Mouse (Mus musculus) c-Kit-positive CD71-positive TER-119-positive erythroid progenitor cells, embryonic 14.5 days (primary cell): ENCODE results near the gene Trim12a.
"Not testable (repeated sequence)": the region's sequence is repeated elsewhere in the genome, so short reads cannot be mapped to it uniquely, and the experiment has no call there.

Experiments used
- DNase-seq: peaks from one replicate; pipeline ENCODE4 v3.0.0-alpha.2; 2013; ENCODE audit warnings: low spot score

Trim12a gene

GRCm38 (mm10) chr7:104315369-104316080 lies at the start of gene Trim12a:
Trim12a (minus strand) TSS chr7:104315466.
- DNase-seq, result not testable (repeated sequence)

- DNase-seq, result peak; percentile 13
Observed at GRCm38 (mm10) chr7:104353600-104353967, 38.3 kb upstream of the Trim12a start.

- DNase-seq, result peak; percentile 74
Observed at GRCm38 (mm10) chr7:104352717-104353599, 37.7 kb upstream of the Trim12a start, which contains the start of gene Trim12c. Trim12c (minus strand) TSS chr7:104353362.

DNA sequence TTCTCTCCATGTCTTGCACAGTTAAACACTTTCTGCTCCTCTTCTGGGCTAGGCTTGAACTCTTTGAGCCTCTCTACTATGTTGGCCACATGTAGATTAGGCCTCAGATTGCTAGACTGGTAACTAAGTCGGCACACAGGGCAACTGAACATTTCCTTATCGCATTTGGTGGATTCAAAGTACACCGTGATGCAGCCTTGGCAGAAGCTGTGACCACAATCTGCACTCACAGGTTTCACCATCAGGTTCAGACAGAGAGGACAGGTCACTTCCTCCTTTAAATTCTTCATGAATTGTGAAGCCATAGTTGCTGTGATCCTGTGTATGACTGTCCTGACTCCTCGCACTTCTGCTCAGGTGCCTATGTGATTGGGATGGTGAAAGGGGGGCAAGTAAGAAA lies 32.8 kb upstream of the Trim12a start:
- not testable (repeated sequence) for DNase-seq

DNA sequence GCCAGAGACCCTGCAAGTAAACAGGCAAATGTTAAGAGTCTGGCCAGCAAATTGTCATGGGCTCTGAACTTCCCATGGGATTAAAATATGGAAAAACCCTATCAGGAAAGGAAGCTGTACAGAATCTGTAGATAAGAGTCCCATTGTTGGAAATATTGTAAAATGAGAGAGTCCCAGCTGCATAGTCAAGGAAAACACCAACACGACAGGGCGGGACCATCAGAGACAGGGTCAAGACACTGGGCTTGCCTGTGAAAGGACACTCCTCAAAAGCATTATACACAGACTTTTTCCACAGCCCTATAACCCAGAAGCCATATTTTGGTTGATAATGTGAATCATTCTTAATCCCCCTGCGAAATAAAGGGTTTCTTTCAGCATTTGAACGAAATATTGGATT lies 25.5 kb upstream of the Trim12a start:
- not testable (repeated sequence) for DNase-seq

- DNase-seq, result not testable (repeated sequence)
Observed at GRCm38 (mm10) chr7:104335547-104335946, 20.3 kb upstream of the Trim12a start.

DNA sequence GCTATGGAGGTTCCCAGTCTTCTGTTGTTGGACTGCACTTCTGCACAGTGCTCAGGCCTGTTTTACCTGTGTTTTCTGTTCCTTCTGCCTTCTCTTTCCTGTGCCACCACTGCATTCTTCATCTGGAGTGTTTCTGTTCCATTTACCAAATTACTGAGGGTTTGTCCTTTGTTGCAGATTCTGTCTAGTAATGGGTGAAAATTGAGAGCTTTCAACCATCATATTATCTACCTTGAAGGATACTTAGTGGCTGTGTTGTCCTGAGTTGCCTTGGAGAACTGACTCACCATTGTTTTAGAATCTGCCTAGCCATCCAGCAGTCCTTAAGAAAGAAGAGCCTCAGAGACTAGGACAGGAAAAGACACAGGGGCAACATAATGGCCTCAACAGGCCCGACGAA lies 13.9 kb upstream of the Trim12a start, which contains the start of gene Trim34b:
TSS of gene Trim34b (plus strand) at position 301 of the 400 bp plus-strand sequence.
- DNase-seq, result not testable (repeated sequence)

- DNase-seq, result no peak
Observed at GRCm38 (mm10) chr7:104322028-104322427, 6.8 kb upstream of the Trim12a start.

DNA sequence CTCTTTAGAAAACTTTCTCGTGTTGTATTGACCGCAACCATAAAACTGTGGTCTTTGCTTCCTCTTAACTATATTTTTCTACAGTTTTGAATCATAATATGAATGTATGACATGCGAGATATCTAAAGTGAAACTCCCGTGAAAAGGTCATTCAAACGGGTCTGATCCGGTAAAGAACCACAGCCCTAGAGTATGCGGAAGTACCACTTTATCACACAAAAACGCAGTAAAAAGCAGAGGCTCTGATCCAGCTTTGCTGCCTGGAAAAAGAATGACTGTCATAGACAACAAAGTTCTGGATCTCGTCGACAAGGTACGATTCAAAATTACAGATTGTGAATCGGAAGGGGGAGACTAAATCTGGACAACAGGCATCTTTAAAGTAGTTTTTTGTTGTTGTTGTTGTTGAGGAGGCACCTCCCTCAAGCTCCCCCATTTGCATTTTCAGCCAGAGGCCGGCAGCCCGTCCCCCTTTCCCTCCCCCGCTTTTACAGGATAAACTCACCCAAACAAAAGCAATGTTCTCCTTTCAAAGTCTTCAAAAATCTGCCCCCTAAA lies 391 bp downstream of the Trim12a start:
- DNase-seq, result no peak

GRCm38 (mm10) chr7:104291638-104292400 lies 23.4 kb downstream of the Trim12a start:
- no peak for DNase-seq

- DNase-seq, result no peak
Observed at GRCm38 (mm10) chr7:104290641-104291040, 24.6 kb downstream of the Trim12a start.

- DNase-seq, result not testable (repeated sequence)
Observed at GRCm38 (mm10) chr7:104287576-104288443, 27.5 kb downstream of the Trim12a start, which contains the start of gene Trim5. Trim5 (minus strand) TSS chr7:104288094.

- DNase-seq, result not testable (repeated sequence)
Observed at GRCm38 (mm10) chr7:104279361-104279760, 35.9 kb downstream of the Trim12a start.

GRCm38 (mm10) chr7:104265335-104265734 lies 49.9 kb downstream of the Trim12a start:
- not testable (repeated sequence) for DNase-seq

GRCm38 (mm10) chr7:104260380-104260779 lies 54.9 kb downstream of the Trim12a start:
- DNase-seq, result not testable (repeated sequence)
